Mouse (Mus musculus) c-Kit-negative CD71-positive TER-119-positive erythroid progenitor cells, embryonic 14.5 days (primary cell): Measurements from ENCODE around the gene Ccl7.

Experiments
- DNase-seq: peaks from one replicate; pipeline ENCODE4 v3.0.0-alpha.2; 2013; ENCODE audit warnings: low read depth, low spot score

The Ccl7 gene

DNA sequence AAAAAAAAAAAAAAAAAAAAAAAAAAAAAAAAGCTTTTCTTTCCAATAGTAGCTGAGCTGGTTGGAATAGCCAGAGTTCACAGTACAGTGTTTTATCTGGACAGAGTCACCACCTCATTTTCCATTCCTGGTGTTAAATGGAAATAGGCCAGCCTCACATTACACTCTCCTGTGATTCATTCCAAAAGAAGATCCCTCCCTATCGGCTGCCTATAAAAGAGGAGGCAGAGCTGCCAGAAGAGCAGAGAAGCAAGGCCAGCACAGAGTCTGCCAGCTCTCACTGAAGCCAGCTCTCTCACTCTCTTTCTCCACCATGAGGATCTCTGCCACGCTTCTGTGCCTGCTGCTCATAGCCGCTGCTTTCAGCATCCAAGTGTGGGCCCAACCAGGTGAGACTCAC lies at the start of gene Ccl7:
TSS of gene Ccl7 (plus strand) at position 242 of the 400 bp plus-strand sequence.
- no peak for DNase-seq

DNA sequence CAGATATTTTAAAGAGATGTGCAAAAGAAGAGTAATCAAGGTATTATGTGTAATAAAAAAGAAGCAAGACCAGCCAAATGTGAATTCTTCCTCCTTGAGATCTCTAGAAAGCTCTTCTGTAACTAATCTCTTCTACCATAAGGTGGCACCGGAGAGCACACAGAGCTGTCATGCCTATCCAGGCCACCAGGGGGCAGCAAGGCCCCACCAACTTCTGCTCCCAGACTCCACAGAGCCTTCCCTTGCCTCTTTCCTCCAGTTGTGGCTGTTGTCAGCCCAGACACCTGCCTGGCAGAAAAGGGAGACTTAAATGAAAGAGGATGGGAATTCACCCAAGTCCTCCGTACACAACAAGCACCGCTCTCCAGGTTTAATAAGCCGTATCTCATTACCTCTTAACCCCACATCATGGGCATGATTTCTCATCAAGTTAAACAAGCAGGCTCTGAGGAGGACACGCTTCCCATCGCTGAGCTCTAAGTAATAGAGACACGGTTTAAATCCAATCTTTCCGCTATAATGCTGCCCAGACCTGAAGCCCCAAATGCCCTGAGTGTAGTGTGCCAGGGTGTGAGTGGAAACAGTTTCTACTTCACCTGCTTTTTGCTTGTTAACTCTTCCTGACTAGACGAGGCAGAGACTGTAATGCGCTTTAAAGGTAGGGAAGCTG lies 49.2 kb upstream of the Ccl7 start:
- DNase-seq, result peak; percentile 29

DNA sequence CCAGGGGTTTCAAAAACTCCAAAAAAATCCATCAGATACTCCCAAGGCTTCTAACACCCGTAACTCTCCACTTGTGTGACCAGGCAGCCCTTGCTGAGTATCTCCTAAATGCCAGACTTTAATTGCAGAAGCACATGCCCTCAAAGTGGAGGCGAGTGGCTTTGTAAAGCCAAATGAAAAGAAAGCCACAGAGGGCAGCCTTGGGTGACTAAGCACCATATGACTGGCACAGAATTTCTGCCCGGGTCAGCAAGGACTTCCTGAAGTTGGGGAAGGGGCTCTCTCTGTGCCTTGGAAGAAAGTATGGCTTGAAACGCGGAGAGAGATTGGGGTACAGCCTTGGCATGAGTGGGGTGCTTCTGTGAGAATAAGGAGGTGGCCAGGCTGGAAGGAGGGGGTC lies 48.4 kb upstream of the Ccl7 start:
- DNase-seq, result no peak

DNA sequence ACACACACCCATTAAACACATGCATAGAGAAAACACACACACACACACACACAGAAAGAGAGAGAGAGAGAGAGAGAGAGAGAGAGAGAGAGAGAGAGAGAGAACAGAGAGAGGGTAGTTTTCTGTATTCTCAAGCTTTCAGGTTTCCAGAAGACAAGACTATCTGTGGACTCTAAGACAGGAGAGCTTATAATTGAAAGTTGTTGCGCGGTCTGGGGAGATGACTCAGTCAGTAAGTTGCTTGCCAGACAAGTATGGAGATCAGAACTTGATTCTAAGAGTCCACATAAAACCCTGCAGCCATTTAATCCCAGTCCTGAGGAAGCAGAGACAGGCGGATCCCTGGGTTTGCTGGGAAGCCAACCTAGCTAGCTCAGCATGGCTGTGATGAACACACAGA lies 46.9 kb upstream of the Ccl7 start:
- no peak for DNase-seq

DNA sequence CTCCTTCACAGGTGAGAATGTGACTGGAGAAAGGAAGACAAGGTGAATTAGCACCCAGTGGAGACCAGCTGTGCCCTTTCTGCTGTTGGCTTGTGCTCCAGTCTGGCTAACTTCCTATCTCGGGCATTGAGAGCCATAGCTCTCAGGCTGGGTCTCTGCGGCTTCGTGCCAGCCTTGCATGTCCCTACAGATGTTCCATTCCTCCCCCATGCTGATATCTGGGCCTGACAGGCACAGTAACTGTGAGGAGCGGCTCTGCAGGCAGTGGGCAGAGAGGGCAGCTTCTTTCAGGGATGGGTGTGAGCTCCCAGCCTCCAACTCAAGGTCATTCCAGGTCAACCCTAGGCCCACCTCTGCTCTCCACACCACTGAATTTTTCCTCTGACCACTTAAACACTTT lies 46.0 kb upstream of the Ccl7 start:
- DNase-seq, result no peak

DNA sequence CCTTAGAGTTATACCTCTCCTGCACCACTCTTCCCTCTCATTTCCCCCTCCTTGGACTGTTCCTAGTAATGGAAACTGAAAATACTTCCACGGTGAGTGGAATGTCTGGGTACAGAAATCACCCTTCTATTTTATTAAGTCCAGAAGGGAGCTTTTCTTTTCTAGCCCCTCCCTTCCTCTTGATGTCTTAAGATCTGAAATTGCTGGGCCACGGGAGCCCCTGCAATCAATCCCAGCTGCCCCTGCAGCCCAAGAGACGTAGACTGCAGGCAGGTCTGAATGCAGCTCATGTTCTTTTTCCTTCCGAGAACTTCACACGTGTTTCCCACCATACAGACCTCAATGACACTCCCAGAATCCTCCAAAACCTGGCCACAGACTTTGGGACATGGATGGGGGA lies 44.9 kb upstream of the Ccl7 start:
- no peak for DNase-seq

DNA sequence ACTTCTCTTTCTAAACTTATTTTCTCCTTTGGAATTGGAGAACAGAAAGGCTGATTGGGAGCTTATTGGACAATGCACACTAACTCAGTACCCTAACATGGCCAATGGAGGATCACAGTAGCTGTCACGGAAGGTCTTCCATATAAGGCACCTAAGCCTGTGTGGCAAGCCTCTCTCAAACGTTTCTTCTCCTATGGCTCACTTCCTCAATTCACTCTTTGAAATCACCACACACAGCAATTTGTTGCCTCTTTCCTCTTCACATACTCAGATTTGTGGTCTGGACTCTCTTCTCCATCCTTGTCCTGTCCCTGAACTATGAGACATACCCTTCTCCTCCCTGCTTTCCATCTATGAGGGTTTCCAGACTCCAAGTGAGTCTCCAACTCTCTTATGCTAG lies 40.7 kb upstream of the Ccl7 start:
- no peak for DNase-seq

DNA sequence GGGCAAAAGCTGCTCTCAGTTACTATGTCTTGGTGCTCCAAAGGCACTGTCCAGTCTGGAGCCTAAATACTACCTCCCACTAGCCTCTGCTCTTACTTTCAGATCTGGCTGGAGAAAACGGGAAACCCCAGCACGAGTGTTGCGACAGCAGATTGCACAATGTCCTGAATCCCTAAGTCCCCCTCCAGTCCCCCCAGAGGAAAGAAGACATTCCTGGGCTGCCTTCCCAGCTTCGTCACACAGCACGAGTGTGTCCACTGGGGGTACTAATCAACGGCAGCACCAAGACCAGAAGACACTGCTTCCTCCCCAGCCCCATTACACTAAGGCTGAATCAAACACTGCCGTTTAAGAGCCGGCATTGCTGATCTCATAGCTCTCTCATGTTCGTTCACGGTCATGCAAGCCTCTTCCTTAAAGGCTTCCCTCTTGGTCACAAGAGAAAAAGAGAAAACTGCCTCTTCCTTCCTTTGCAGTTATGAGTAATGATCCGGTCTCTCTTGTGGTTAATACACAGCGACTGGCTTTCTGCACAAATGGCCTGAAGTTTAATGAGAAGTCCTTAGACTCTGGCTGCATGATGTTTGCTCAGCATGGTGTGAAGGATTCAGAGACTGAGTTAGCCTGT lies 38.6 kb upstream of the Ccl7 start:
- DNase-seq, result no peak

DNA sequence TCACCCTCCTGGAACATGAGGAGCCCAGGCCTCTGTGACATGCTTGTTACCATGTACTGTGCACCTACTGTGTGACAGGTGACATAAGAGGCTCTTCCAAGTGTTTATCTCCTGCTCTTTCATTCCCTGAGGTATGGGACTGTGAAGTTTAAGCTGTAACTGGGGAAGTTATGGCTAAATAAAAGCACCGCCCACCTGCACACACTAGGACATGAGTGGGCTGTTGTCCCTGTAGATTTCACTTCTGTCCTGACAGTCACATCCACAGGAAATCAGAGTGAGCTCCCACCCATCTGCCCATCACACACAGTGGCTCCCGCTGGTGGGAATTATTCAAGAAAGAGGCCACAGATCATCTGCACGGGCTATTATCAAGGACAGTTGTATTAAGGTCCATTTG lies 35.4 kb upstream of the Ccl7 start:
- no peak for DNase-seq

DNA sequence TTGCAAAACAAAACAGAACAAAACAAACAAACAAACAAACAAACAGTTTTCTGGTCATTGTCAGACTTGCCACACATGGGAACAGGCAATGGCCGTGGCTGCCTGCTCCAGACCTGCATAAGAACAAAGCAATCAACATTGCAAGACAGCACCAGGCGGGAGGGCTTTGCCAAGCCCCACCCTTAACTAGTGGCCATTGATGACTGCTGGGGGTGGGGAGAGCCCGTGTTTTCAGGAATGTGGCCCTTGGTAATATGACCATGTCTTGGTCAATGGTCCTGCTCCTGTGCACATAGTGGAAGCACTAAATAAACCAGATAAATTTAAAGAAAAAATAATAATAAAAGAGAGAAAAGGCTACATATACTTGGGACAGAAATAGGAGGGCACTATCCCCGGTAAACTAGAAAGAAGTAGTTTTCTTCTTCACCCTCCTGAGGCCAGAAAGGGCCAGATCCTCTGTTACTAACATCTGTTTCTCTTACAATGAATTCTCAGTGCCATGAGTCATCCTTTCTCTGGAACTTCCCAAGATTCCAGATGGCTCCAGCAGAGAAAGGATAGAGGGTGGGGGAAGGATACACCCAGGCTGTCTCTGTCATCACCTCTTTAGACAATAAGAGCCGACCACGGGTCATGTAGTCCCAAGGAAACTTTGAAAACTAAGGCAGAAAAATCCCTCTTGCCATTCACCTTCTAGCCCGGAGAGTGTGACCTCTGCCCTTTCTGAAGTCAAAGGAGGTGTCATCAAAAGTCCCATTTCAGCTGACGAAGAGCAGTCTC lies 33.9 kb upstream of the Ccl7 start:
- DNase-seq, result no peak

DNA sequence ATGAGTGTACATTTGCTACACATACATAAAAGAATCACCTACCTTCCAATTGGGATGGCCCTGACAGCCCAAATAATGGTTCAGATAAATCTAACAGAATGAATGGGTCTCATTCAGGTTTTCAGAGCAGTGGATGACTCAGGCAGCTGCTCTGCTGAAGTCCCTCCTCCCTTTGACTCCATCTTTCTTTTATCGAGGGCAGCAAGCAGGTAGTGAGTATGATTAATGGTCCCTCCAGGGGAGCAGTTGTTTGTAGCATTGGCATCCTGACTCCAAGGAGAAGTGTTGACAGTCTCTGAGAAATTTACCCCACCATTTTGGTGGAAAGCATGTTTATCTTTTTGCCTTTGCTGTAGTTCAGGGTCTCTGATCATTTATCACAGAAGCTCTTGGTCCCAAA lies 31.8 kb upstream of the Ccl7 start:
- no peak for DNase-seq

DNA sequence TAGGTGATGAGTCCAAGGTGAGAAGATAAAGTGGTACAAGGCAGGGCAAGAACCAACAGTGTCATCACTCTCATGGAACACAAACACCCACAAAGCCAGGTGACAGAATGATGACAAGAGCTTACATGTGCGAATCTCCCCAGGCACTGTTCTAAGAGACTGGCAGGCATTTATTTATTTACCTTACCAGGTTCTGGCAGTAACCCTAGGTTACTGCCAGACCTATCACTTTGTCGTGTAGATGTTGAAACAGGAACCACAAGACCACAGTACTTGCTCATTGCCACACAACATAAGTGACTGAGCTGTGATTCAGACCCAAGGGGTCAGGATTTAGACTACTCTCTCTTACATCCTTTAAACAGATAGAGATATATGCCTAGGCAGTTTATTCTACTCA lies 30.4 kb upstream of the Ccl7 start:
- DNase-seq, result no peak

DNA sequence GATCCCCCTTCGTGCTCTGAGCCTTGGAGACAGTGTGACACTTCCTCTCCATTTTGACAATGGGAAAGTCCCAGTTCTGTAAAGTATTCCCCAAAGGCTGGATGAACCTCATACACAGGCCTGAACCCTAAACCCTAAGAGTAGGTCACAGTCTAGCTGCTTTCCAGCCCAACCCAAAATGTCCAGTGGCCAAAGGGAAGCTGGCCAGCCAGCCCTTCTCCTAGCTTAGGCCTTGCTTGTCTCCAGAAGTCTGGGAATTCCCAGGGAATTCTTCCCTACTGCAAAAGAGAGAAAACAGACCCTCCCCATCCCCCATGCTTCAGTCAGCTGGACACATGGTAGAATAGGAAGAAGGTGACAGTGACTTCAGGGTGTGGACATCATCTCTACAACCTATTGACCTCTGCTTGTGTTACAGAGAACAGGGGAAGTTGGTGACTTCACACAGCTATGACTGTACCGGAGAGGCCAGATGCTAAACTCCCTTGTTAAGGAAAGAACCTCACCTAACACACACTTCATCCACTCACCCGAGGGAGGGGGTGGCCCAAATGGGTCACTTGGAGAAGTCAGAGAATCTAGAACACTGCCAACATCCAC lies 29.2 kb upstream of the Ccl7 start:
- DNase-seq, result no peak

DNA sequence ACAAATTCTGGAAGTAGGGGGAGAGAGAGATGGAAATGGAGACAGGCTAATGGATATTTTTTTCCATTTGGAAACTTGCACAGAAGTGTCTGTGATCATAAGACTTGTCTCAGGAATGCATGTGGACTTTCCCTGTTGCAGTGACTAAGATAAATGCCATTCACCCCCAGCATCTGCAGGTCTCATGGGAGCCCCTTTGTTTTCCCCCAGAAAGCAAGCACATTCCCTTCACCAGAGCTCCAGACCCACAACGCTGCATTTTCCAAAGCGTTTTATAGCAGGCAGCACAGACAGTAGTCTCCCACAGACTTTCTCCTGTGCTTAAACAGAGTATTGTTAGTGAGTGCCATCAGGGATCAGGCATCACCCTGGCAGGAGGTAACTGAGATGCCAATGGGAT lies 26.1 kb upstream of the Ccl7 start:
- no peak for DNase-seq

DNA sequence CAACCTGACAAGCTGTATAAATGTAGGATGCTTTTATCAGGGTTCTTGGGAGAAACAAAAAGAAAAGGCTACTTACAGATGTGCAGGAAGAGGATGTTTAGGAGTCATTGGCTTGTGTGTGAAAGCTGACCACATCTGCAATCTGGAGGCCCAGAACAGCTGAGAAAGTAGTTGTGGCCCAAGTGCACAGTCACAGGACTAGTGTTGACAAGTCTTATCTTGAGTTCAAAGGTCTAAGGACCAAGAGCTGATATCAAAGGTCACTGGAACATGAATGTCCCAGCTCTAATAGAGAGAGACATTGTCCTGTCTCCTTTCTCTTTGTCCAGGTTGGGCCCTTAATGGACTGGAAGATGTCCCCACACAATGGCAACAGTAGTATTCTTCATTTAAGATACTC lies 25.7 kb upstream of the Ccl7 start:
- no peak for DNase-seq

DNA sequence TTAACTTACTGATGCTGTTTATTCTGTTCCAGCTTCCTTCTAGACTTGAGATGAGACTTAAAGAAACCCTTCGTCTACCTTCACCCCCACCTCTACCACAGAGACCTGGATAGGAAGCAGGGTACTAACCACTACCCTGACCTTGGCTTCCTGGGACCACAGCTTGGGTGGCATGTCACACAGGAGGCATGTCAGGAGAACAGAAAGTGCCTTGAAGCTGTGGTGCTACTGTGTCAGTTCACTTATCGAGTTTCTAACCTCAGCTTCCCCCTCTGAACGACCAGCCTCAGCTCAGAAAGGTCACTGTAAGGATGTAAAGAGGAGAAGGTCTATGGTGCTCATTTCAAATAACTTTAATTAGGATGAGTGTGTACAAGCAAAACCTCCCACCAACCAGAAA lies 24.1 kb upstream of the Ccl7 start:
- DNase-seq, result no peak

DNA sequence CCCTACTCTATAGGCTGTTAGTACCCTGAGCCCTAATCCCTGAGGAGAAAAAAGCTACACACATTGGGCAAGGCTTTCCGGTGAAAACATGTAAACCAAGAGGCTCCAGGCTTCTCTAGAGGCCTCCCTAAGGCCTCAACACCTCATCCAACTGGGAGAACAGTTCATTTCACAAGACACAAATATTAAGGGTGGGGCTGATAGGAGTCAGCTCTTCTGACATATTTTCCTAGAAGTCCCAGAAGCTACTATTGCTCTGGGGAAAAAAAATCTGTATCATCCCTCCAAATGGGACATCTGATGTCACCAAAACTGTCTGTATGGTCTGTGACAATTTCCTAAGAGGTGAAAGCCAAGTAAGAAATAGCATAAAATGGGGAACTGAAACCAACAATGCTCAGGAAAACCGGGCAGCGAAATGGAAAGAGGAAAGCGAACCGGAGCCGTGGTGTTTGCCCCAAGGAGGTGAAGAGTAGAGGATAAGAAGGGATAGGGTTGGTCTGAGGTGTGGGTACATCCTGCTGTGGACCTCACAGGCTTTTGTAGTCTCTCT lies 22.9 kb upstream of the Ccl7 start:
- no peak for DNase-seq

DNA sequence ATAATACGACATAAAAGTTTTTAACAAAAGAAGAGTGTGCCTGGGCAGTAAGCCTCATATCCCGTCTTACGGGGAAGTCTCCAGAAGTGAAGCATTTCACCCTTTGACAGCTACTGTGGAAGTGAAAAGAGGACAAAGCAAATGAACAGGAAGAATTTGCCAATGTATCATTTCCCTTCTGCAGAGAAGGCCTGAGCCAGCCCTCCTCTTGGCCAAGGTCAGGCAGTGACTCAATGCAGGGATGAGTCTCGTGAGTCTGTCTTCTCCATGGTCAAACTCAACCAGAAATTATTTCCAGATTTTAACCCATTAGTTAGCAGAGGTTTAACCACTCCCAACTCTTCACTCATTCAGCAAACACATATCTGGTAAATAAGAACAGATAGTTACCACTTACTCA lies 21.7 kb upstream of the Ccl7 start:
- no peak for DNase-seq

DNA sequence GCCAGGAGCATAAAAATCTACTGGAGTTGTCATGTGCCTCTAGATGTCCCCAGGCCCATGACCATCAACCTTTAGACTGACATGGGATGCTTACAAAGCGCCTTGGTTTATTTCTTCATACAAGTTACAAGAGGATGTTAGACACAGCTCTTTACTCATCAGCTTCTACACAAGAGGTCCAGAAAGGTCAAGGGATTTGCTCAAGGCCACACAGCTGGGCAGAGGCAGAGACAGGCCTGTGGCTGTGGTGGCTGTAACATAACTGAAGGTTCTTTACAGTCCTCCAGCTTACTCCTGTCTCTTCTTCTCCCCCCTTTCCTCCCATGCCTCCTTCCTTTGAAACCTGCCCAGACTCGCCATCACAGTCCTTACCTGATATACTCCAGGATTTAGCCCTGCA lies 15.3 kb upstream of the Ccl7 start:
- no peak for DNase-seq

DNA sequence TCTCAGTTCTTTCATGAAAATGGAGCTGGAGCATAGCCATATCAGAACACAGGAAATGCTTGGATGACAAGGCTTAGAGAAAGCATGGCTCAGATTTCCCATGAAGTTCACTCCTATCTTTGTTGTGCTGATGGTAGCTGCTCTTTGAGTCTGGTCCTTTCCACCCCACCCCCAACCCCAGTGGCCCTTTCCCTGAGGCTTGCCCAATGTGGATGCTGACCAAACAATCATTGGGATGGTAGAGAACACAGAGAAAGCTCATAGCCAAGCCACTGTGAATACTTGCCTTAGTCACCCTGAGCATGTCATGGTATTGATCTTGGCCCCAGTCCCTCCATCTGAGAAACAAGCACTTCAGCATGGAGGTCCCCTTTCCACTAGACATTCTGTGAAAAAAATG lies 13.4 kb upstream of the Ccl7 start:
- DNase-seq, result no peak

DNA sequence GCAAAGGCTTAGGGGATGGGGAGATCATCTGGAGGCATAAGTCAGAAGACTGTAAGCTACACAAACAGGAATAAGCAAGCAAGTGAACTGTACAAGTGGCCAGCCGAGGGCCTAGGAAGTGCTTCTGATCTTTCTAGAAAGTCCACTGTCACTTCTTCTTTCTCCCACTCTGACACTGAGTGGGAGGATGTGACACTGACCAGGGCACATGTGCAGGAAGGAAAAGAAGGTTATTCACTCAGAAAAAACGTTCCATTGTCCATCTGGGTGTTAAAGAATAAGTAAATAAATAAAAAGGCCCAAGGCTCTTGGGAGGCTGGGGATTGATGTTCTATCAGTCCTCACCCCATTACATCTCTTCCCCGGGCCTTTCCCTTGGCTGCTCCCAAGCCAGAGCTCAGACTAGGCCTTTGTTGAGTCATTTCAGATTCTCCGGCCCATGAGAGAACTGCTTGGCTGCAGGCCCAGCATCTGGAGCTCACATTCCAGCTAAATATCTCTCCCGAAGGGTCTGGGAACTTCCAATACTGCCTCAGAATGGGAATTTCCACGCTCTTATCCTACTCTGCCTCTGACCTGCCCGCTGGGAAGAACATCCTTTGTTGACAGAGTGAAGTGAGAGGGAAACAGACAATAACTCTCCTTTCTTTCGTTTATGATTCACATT lies 12.7 kb upstream of the Ccl7 start:
- DNase-seq, result no peak

DNA sequence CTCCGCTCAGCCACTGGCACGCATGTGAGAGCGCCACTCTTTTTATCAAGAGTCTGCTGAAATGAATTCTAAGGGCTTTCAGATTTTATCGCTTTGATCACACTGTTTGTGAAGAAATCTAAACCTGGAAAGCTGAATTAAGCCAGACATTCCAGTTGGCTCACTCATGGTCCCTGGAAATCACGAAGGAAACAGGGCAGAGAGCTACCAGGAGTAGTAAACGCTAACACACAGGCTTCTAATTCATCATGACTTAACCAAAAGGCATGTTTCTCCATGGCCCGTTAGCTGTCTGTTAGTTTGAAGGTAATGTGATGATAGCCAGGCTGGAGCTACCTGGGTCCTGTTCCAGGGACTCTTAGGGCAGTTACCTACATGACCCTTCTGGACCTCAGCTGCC lies 11.1 kb upstream of the Ccl7 start:
- DNase-seq, result no peak
